Mouse (Mus musculus) embryonic facial prominence, embryonic 11.5 days (tissue): ENCODE measurements around the gene 9130230L23Rik. TPM values are rescaled to one million over a fixed set of nuclear protein-coding genes. Genes with fewer than 3 reads are reported as not detected.
"Not testable (repeated sequence)": the region's sequence is repeated elsewhere in the genome, so short reads cannot be mapped to it uniquely, and the experiment has no call there.

ENCODE experiments used
- ATAC-seq: fragments of 200-750 bp; cut with Nextera tagmentation; replicated peaks from 2 replicates; pipeline ENCODE4 v1.8.0; 2017; ENCODE audit warnings: low read depth; ENCODE audit not compliant: insufficient number of reproducible peaks, low FRiP score, low TSS enrichment
- DNase-seq: peaks from one replicate; pipeline ENCODE4 v3.0.0-alpha.2; 2015; ENCODE audit warnings: low spot score
- H3K27ac ChIP-seq: fragments of 300-500 bp; sonication (generic); replicated peaks from 2 replicates; pipeline ENCODE4 v1.5.1; 2014; ENCODE audit warnings: mild to moderate bottlenecking, low read depth, low read length, control low read depth
- H3K27me3 ChIP-seq: fragments of 300-500 bp; sonication (generic); 2 replicates; pipeline ENCODE4 v1.6.1; 2014; ENCODE audit warnings: mild to moderate bottlenecking, low read length, moderate library complexity, mixed read lengths; ENCODE audit not compliant: control insufficient read depth, insufficient read depth
- H3K36me3 ChIP-seq: fragments of 300-500 bp; sonication (generic); replicated peaks from 2 replicates; pipeline ENCODE4 v1.6.1; 2014; ENCODE audit warnings: low read depth, mild to moderate bottlenecking, low read length, moderate library complexity, mixed read lengths; ENCODE audit not compliant: control insufficient read depth, insufficient read depth
- H3K4me1 ChIP-seq: fragments of 300-500 bp; sonication (generic); 2 replicates; pipeline ENCODE4 v1.6.1; 2014; ENCODE audit warnings: low read length, mixed read lengths; ENCODE audit not compliant: control insufficient read depth, insufficient read depth
- H3K4me2 ChIP-seq: fragments of 300-500 bp; sonication (generic); 2 replicates; pipeline ENCODE4 v1.6.1; 2014; ENCODE audit warnings: low read depth, mild to moderate bottlenecking, control low read depth, low read length, moderate library complexity
- H3K4me3 ChIP-seq: fragments of 300-500 bp; sonication (generic); 2 replicates; pipeline ENCODE4 v1.5.1; 2014; ENCODE audit warnings: low read depth, low read length, control low read depth
- H3K9ac ChIP-seq: fragments of 300-500 bp; sonication (generic); replicated peaks from 2 replicates; pipeline ENCODE4 v1.6.1; 2014; ENCODE audit warnings: mild to moderate bottlenecking, control low read depth, low read length
- H3K9me3 ChIP-seq: fragments of 300-500 bp; sonication (generic); replicated peaks from 2 replicates; pipeline ENCODE4 v1.6.1; 2016; ENCODE audit warnings: mild to moderate bottlenecking, low read length, inconsistent platforms, mixed read lengths; ENCODE audit not compliant: control insufficient read depth
- WGBS: fragments of 180-500 bp; shearing (Covaris S2); extraction: QIAGEN DNeasy Blood & Tissue Kit; methylation state at CpG from one replicate; pipeline ENCODE4 v1.1.7; 2014; 5-methylcytosine and 5-hydroxymethylcytosine counted together
- polyA plus RNA-seq: library from polyadenylated mRNA; unstranded; fragments of >200 nt; fragmentation: Nextera tagmentation; extraction: Ambion mirVana; gene quantifications from 2 replicates; pipeline ENCODE4 v1.2.1, GENCODE M21; 2014

Gene 9130230L23Rik
- polyA plus RNA-seq, 1 experiment from 2014 or later, result not detected

DNA sequence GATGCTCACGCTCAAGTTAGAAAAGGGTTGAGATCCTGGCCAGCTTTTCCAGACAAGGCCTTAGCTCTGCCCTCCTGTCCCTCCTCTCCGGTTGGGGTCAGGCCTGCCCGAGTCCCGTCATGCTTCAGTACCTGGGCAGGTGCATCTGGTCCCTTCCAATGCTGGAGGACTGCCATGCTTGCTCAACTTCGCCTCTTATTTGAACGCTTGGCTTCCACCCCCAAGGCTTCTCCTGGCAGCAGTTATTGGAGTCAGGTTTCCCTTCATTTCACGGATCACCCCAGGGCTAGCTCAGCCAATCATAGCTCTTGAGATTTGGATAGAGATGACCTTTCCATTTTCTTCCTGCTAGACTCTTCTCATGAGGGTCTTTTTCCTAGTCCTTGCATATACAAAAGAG lies 4.0 kb downstream of the 9130230L23Rik start:
- Histone ChIP-seq H3K4me1 (no peaks in the 10 kb centered on the region), H3K36me3 (no peaks in the 10 kb centered on the region), H3K27ac (no peak overlapping the region), H3K9ac (no peak overlapping the region), H3K9me3 (no peaks in the 10 kb centered on the region), H3K4me2 (no peak overlapping the region), H3K27me3 (no peaks in the 10 kb centered on the region), H3K4me3 (no peak overlapping the region)
- 71% methylated on average over 7 of the region's 7 CpGs for WGBS
- DNase-seq (peak; percentile 11), ATAC-seq (no peak)

DNA sequence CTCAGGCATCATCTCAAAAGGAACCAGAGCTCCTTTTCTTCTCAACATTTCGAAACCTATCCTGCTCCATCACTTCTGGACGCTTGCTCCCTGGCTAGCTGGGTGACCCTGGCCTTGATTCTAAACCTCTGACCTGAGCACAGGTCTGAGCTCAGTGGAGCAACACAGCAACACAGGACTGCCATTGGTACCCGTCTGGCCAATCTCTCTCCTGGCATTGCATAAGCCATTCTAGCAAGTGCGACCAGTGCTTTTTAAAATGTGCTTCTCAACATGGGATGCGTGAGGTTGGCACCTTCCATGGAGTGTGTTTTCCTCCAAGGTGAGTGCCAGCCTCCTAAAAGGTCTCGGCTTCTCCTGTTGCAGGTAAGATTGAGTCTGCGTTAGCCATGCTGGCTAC lies 5.0 kb downstream of the 9130230L23Rik start:
- ATAC-seq (no peak), DNase-seq (no peak)
- Histone ChIP-seq H3K9ac (no peak overlapping the region), H3K9me3 (no peaks in the 10 kb centered on the region), H3K4me1 (no peaks in the 10 kb centered on the region), H3K27me3 (no peaks in the 10 kb centered on the region), H3K4me3 (no peak overlapping the region), H3K4me2 (no peak overlapping the region), H3K27ac (no peak overlapping the region), H3K36me3 (no peaks in the 10 kb centered on the region)
- WGBS, result 94% methylated on average over 7 of the region's 7 CpGs

DNA sequence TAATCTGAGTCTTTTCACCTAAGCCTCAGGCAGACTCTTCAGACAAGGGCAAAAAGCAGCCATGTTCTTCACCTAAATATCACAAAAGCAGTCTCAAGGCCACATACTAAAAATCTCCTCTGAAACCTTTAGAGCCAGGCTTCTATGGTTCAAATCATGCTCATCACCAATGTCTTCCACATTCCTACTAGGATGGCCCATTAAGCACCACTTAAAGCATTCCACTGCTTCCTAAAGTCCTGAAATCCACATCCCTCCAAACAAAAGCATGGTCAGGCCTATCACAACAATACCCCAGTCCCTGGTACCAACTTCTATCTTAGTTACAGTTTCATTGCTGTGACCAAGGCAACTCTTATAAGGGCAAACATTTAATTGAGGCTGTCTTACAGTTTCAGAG lies 6.3 kb downstream of the 9130230L23Rik start:
- Histone ChIP-seq H3K4me3 (no peak overlapping the region), H3K9ac (no peak overlapping the region), H3K27ac (no peak overlapping the region), H3K9me3 (no peaks in the 10 kb centered on the region), H3K4me1 (no peaks in the 10 kb centered on the region), H3K36me3 (no peaks in the 10 kb centered on the region), H3K27me3 (no peaks in the 10 kb centered on the region), H3K4me2 (no peak overlapping the region)
- no peak for DNase-seq
- no peak for ATAC-seq

DNA sequence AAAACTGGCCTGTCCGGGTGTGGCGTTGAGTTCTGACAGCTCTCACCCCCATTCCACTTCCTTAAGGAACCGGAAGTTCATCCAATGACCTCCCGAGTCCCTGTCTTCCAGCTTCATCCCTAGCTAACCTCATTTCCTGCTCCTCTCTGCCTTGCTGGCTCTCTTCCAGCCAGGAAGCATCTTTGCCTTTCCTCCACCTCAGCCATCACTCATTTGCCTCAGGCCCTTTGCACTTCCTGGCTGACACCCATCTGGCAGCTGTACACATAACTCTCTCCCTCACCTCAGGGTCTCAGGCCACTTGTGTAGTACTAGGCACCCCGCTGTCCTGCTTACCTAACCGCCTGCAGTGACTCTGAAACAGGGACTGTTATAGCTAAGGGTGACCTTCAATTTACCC lies 9.4 kb downstream of the 9130230L23Rik start:
- no peaks in the 10 kb centered on the region for H3K27me3 ChIP-seq
- H3K36me3 ChIP-seq, result no peaks in the 10 kb centered on the region
- DNase-seq, result no peak
- no peak overlapping the region for H3K27ac ChIP-seq
- H3K9ac ChIP-seq, result no peak overlapping the region
- WGBS, result 69% methylated on average over 6 of the region's 6 CpGs
- no peak for ATAC-seq
- H3K9me3 ChIP-seq, result no peaks in the 10 kb centered on the region
- no peak overlapping the region for H3K4me2 ChIP-seq
- H3K4me1 ChIP-seq, result no peaks in the 10 kb centered on the region
- H3K4me3 ChIP-seq, result no peak overlapping the region

DNA sequence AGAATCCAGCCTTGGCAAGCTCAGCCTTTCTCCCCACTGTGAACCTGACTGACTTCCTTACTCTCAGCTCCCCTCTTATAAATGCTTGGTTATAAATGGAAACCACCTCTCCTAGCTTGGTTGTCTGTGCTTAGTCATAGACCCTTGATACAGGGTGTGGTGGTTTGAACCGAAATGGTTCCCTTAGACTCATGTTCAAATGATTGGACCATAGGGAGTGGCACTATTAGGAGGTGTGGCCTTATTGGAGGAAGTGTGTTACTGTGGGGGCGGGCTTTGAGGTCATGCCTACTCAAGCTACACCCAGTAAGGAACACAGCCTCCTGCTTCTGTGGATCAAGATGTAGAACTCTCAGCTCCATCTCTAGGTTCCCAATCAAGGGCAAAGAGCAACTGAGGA lies 12.9 kb downstream of the 9130230L23Rik start:
- no peak for DNase-seq
- Histone ChIP-seq H3K9me3 (no peaks in the 10 kb centered on the region), H3K27me3 (no peaks in the 10 kb centered on the region), H3K4me2 (no peak overlapping the region), H3K27ac (no peak overlapping the region), H3K4me3 (no peak overlapping the region), H3K36me3 (no peaks in the 10 kb centered on the region), H3K9ac (no peak overlapping the region), H3K4me1 (no peaks in the 10 kb centered on the region)
- WGBS, result 78% methylated on average over 2 of the region's 2 CpGs
- ATAC-seq, result no peak

DNA sequence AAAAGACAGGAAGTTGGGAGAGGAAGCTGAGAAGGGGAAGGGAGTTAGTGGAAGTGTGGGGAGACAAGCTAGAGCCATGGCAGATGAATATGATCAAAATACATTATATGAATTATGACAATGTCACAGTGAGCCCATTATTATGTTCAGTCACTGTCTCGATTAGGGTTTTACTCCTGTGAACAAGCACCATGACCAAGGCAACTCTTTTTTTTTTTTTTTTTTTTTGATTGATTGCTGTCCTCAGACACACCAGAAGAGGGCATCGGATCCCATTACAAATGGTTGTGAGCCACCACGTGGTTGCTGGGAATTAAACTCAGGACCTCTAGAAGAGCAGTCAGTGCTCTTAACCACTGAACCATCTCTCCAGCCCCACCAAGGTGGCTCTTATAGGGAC lies 17.1 kb downstream of the 9130230L23Rik start:
- not testable (repeated sequence) for H3K4me1 ChIP-seq, H3K36me3 ChIP-seq, H3K27ac ChIP-seq, H3K4me2 ChIP-seq, H3K9ac ChIP-seq, H3K27me3 ChIP-seq, ATAC-seq, DNase-seq, H3K4me3 ChIP-seq, H3K9me3 ChIP-seq
- WGBS, result 66% methylated on average over 3 of the region's 3 CpGs

DNA sequence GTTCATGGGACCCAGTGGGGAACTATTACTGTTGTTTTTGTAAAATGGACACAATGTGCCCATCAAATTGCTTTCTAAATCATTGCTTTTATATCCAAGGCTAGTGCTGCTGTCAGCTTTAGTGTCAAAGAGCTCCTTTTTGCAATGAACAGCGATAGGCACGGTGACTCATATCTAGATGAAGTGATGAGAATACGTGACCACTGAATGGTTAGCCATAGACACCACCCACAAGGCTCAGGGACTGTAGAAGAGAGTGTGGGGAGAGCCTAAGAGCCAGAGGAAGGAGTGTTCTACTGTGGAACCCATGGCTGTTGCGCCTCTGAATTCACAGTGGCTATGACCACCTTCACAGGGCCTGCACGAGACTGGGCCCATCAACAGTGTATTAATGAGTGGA lies 17.7 kb downstream of the 9130230L23Rik start:
- Histone ChIP-seq H3K9ac (no peak overlapping the region), H3K9me3 (no peaks in the 10 kb centered on the region), H3K4me1 (no peaks in the 10 kb centered on the region), H3K27ac (no peak overlapping the region), H3K27me3 (no peaks in the 10 kb centered on the region), H3K36me3 (no peaks in the 10 kb centered on the region), H3K4me2 (no peak overlapping the region), H3K4me3 (no peak overlapping the region)
- ATAC-seq (no peak), DNase-seq (no peak)
- WGBS, result 91% methylated on average over 5 of the region's 5 CpGs

DNA sequence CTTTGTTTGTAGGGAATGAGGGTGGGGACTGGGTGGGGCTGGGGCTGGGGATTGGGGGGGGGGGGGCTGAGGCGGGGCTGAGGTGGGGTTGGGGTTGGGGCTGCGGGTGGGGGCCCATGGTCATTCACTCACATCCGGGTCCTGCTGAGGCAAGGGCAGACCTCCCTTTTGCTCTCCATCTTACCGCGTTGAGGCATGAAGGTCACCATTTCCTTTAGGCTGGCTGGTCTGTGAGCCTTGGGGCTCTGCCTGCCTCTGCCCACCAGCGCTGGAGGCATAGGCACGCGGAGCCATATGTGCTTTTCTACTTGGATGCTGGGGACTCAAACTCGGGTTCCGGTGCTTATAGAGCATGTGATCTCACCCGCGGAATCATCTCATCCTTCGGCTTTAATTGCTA lies 28.4 kb downstream of the 9130230L23Rik start:
- ATAC-seq (no peak), DNase-seq (no peak)
- no peaks in the 10 kb centered on the region for H3K36me3 ChIP-seq
- 92% methylated on average over 13 of the region's 13 CpGs for WGBS
- no peak overlapping the region for H3K4me2 ChIP-seq
- H3K4me1 ChIP-seq, result no peaks in the 10 kb centered on the region
- H3K27ac ChIP-seq, result no peak overlapping the region
- H3K9ac ChIP-seq, result no peak overlapping the region
- no peaks in the 10 kb centered on the region for H3K9me3 ChIP-seq
- no peak overlapping the region for H3K4me3 ChIP-seq
- no peaks in the 10 kb centered on the region for H3K27me3 ChIP-seq

DNA sequence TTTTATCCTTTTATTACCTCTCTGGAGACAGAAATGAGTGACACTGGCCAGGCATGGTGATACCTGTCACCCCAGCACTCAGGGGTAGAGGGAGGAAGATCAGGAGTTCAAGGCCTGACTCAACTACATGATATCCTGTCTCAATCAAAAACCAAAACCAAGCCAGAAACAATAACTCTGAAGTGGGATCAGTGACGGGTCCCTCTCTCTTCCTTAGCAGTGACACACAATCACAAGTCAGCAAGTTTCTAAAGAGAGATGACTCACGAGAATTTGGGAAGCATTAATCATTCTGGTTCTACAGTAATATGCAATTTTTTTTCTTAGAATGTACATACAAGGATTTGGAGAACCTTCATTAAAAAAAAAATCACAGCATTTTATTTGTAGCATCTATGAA lies 30.9 kb downstream of the 9130230L23Rik start:
- Histone ChIP-seq H3K4me1 (no peaks in the 10 kb centered on the region), H3K4me3 (no peak overlapping the region), H3K27me3 (no peaks in the 10 kb centered on the region), H3K9me3 (no peaks in the 10 kb centered on the region), H3K4me2 (no peak overlapping the region), H3K9ac (no peak overlapping the region), H3K36me3 (no peaks in the 10 kb centered on the region), H3K27ac (no peak overlapping the region)
- 76% methylated on average over 2 of the region's 2 CpGs for WGBS
- DNase-seq, result no peak
- ATAC-seq, result no peak
